Mouse (Mus musculus) CD4-positive, CD25-positive, alpha-beta regulatory T cell, adult 2 months (primary cell): ENCODE data around the gene Btbd16.

Source experiments
- DNase-seq: peaks from one replicate; pipeline ENCODE4 v3.0.0-alpha.2; 2012; ENCODE audit warnings: low read depth, low spot score

Btbd16 gene

DNA sequence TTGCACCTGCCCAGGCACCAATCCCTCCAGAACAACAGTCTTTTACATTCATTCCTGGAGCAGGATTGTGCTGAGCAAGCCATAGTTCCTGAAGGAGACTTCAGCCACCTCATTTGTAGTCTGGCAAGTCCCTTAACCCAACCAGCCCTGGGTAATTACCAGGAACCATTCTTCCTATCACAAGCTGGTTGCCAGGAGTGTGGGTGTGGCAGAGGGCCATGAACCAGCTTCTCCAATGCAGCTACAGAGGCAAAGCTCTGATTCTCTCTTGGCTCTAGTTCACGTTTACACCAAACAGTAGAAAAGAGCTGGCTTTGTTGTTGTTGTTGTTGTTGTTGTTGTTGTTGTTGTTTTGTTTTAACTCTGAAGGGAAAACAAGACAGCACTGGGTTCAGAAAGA, 88.6 kb downstream of the Btbd16 start:
- no peak for DNase-seq

DNA sequence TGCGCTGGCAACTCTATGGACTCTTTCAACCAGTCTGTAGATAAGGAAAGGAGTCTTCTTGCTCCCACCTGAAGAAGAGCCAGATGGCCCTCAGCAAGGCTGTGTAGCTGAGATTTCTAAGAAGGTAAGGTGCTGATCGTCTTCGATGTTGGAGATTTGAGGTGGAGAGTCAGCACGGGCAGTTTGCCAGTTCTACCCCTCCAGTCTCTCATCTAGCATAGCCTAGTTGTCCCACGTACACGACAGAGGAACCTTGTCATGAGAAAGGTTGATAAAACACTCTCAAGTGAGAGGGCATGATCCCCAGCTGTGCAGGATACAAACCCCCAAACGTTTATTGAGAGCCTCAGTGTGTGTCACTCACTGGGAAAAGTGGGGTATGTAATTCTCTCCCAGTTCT, 90.8 kb downstream of the Btbd16 start:
- DNase-seq = no peak

DNA sequence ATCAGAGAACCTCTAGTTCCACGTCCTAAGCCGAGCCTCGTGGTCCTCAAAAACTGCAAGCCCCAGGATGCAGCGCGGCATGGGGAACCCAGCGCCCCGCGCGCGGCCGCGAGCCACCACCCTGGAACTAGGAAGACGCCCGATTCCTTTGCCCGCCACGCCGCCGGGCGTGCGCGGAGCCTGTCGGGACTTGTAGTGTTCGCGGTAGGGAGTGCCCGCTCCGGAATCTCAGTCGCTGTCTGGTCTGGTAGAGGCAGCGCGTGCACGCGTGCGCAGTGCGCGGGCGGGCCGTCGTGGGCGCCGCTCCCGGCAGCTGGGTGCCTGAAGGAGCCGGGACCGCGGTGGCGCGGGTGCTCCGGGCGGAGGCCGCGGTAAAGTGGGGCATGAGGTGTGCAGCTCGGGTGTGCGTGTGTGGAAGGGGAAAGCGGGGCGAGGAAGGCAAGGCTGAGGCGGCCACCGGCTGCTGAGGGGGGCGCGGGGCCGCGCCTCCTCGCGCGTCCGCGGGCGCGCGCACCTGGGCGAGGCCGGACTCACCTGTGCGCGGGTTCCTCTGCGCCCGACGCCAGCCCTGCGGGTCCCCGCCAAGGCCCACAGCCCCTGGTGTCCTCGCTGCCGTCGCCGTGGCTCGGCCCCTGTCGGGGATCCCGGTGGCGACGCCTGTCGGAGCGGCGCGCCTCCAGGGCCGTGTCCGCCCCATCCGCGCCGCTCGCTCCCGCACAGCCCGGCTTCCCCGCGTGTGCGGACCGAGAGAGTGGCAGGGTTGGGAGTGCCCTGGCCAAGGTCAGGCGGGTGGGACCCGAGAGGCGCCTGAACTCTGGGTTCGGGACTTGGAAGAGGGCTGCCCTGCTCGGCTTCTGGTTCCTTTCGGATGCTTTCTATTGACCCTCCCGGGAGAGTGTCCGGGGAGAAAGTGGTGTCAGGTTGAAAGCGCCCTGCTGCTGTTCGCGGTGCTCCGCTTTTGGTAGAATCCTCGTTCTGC, 92.0 kb downstream of the Btbd16 start, which contains the start of gene Plekha1:
Gene Plekha1 (plus strand): TSS at position 144 of the 979 bp plus-strand sequence.
- DNase-seq = peak; percentile 97

DNA sequence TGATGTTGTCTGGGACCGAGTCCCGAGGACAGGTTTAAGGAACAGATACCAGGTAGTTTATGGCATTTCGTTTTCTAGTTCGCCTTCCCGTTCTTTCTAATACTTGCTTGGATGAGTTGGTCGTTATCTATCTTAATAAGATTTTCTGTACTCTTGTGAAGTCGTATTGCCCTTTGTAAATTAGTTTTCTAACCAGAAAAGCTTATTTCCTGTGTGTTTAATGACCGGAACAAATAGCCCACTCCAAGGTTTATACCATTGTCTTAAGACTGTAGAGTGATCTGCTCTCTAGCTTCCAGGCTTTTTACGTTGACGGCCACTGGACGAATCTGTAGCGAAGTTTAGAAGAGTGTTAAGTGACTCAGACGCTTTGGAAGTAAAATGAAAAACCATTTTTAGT, 92.8 kb downstream of the Btbd16 start:
- no peak for DNase-seq

DNA sequence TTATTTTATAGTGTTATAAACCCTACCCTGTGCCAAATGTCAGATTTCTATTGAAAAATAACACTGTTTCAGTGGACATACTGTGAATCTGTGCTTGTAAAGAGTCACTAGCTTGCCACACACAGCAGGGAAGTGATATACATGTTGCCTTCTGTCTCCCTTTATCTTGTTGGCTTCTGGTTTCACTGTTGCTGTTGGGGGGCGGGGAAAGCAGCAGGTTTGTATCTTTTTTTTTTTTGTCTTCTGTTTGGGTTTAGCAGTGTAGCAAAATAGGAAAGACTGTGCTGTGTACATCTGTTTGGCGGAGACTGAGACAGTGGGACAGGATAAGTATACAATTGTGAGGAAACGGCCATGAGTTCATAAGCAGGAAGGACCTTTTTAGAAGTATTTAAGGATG, 93.4 kb downstream of the Btbd16 start:
- DNase-seq = peak; percentile 13
